22 mouse cellular contexts compared by ENCODE assay signal in the genomic region with DNA sequence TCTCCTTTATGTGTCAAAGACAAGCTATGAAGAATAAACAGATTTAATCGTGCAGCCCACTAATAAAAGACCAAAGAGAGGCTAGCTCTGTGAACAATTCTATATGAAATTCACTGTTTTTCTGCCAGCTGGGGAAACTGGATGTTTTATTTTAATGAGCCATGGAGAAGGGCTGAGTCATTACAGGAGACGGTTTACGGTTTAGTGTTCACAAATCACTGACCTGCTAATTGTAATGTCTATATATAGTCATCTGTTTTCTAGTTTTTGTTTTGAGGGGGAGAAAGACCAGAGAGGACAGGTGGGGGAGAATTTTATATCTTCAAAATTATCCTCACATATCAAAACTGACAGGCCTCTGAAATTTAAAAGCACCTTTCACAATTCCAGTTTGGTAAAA.
"Had no signal": no experiment of that assay in that cellular context is flagged by ENCODE, and none has a peak within 500 bp of the region (broad histone marks: within the 10 kb centered on the region; RNA-seq: fewer than 3 reads in every experiment).

No protein-coding gene starts in this region.

- H3K36me3 ChIP-seq: lung, embryonic 15.5 days; midbrain, embryonic 10.5 days; midbrain, embryonic 12.5 days; neural tube, embryonic 13.5 days; neural tube, embryonic 15.5 days had no signal

- ATAC-seq: lung, postnatal 0 days; midbrain, embryonic 16.5 days had no signal

- H3K4me1 ChIP-seq: lung, embryonic 15.5 days; megakaryocyte, embryonic 14.5 days; midbrain, embryonic 10.5 days; midbrain, embryonic 12.5 days; neural tube, embryonic 15.5 days had no signal

- DNase-seq: lung, adult 2 months; lung, postnatal 14 days; lung, postnatal 36 days; midbrain, embryonic 14.5 days; retina, postnatal 1 day; right cerebral cortex, adult 18-20 months; right cerebral cortex, postnatal 25 days; right cerebral cortex, postnatal 4 days; spleen, adult 18-20 months; thymus, adult 18-20 months; thymus, postnatal 14 days; thymus, postnatal 36 days had no signal

- H3K27me3 ChIP-seq: lung, embryonic 15.5 days; megakaryocyte, embryonic 14.5 days; midbrain, embryonic 12.5 days; neural tube, embryonic 13.5 days; neural tube, embryonic 15.5 days had no signal

- H3K9me3 ChIP-seq: lung, embryonic 15.5 days; midbrain, embryonic 10.5 days; midbrain, embryonic 12.5 days; neural tube, embryonic 13.5 days; neural tube, embryonic 15.5 days had no signal

- H3K27ac ChIP-seq: lung, embryonic 15.5 days; macrophage; midbrain, embryonic 10.5 days; midbrain, embryonic 12.5 days; neural tube, embryonic 13.5 days; neural tube, embryonic 15.5 days had no signal

- H3K4me3 ChIP-seq: lung, embryonic 15.5 days; megakaryocyte, embryonic 14.5 days; midbrain, embryonic 10.5 days; midbrain, embryonic 12.5 days; myocyte; neural tube, embryonic 13.5 days; neural tube, embryonic 15.5 days had no signal

- H3K9ac ChIP-seq: lung, embryonic 15.5 days; midbrain, embryonic 12.5 days; neural tube, embryonic 13.5 days; neural tube, embryonic 15.5 days had no signal

- H3K4me2 ChIP-seq: lung, embryonic 15.5 days; midbrain, embryonic 12.5 days; neural tube, embryonic 13.5 days; neural tube, embryonic 15.5 days had no signal
